8 mouse cellular contexts compared by ENCODE assay signal in the genomic region with DNA sequence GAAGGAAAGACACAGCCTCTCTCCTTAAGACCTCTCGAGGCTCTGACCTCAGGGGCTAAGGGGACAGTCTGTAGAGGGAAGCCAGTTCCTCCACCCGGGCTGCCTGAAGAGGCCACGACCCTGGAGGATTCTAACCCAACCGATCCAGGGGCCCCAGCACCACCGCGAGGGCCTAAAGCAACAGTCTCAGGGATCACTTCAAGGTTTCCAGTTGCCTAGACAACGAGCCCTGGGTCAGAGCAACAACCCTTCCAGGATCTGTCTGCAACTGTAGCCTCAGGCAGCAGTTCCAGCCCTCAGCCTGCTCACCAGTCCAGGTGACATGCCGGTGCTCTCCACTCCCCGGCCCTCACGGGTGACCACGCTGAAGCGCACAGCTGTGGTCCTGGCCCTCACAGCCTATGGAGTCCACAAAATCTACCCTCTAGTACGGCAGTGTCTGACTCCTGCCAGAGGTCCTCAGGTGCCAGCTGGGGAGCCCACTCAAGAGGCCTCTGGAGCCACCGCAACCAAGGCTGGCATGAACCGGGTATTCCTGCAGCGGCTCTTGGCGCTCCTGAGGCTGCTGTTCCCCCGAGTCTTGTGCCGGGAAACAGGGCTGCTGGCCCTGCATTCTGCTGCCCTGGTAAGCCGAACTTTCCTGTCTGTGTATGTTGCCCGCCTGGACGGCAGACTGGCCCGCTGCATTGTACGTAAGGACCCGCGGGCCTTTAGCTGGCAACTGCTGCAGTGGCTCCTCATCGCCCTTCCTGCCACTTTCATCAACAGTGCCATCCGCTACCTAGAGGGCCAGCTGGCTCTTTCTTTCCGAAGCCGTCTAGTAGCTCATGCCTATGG. TPM values are rescaled to one million over a fixed set of nuclear protein-coding genes. Genes with fewer than 3 reads are reported as not detected.
DNase-seq lines count a peak whose midpoint lies in the region; ATAC-seq and TF ChIP-seq lines count a peak whose summit lies in the region.

No protein-coding gene starts in this region.

- H3K27ac ChIP-seq in ES-Bruce4 (ENCODE audit: insufficient read depth, low read length), result peak overlapping the region; percentile 22; the same call in 1 of the 2 replicates
- peak overlapping the region; percentile 73 for H3K27ac ChIP-seq in heart, embryonic 11.5 days (ENCODE audit: low read depth, low read length)
- H3K27ac ChIP-seq in limb, embryonic 10.5 days, result peak overlapping the region; percentile 86
- peak overlapping the region; percentile 77 for H3K27ac ChIP-seq in midbrain, embryonic 13.5 days

- peaks cover 21% of the 10 kb centered on the region for H3K36me3 ChIP-seq in ES-Bruce4 (ENCODE audit: control insufficient read depth, insufficient read depth, low read length, poor library complexity, severe bottlenecking)
- no peaks in the 10 kb centered on the region for H3K36me3 ChIP-seq in heart, embryonic 11.5 days (ENCODE audit: control insufficient read depth, insufficient read depth, low read length)
- H3K36me3 ChIP-seq in limb, embryonic 10.5 days, result peaks cover 21% of the 10 kb centered on the region
- H3K36me3 ChIP-seq in midbrain, embryonic 13.5 days, result peaks cover 5% of the 10 kb centered on the region; the same call in 1 of the 2 replicates

- WGBS in heart, embryonic 11.5 days (ENCODE audit: insufficient replicate concordance), result 30% methylated on average over 29 of the region's 30 CpGs
- WGBS in limb, embryonic 10.5 days, result 32% methylated on average over 30 of the region's 30 CpGs
- WGBS in midbrain, embryonic 13.5 days, result 36% methylated on average over 30 of the region's 30 CpGs

- peaks cover 4% of the 10 kb centered on the region for H3K4me1 ChIP-seq in ES-Bruce4 (ENCODE audit: control insufficient read depth, insufficient read depth, low read length)
- H3K4me1 ChIP-seq in heart, embryonic 11.5 days (ENCODE audit: control insufficient read depth, insufficient read depth, low read length), result peaks cover 8% of the 10 kb centered on the region; the same call in 1 of the 2 replicates
- H3K4me1 ChIP-seq in limb, embryonic 10.5 days, result peaks cover 32% of the 10 kb centered on the region
- H3K4me1 ChIP-seq in midbrain, embryonic 13.5 days (replicated peaks), result peaks cover 38% of the 10 kb centered on the region

- no peaks in the 10 kb centered on the region for H3K27me3 ChIP-seq in ES-Bruce4 (ENCODE audit: control insufficient read depth, insufficient read depth, low read length, poor library complexity, severe bottlenecking)
- H3K27me3 ChIP-seq in heart, embryonic 11.5 days (ENCODE audit: control insufficient read depth, insufficient read depth, low read length), result no peaks in the 10 kb centered on the region; the same call in 1 of the 2 replicates
- H3K27me3 ChIP-seq in limb, embryonic 10.5 days (ENCODE audit: low read depth, poor library complexity, severe bottlenecking), result peaks cover 69% of the 10 kb centered on the region
- no peaks in the 10 kb centered on the region for H3K27me3 ChIP-seq in midbrain, embryonic 13.5 days

- peak overlapping the region; percentile 73 for H3K4me2 ChIP-seq in heart, embryonic 11.5 days
- H3K4me2 ChIP-seq in midbrain, embryonic 13.5 days (replicated peaks), result peak overlapping the region; percentile 67

- no peak for TF ChIP-seq CTCF in ES-Bruce4 (IDR thresholded peaks at IDR 0.05; ENCODE audit: low read depth, low read length)

- peak overlapping the region; percentile 39 for H3K4me3 ChIP-seq in ES-Bruce4 (ENCODE audit: low read depth, low read length)
- peak overlapping the region; percentile 56 for H3K4me3 ChIP-seq in heart, embryonic 11.5 days (ENCODE audit: low read depth, low read length)
- H3K4me3 ChIP-seq in limb, embryonic 10.5 days, result peak overlapping the region; percentile 60
- peak overlapping the region; percentile 47 for H3K4me3 ChIP-seq in midbrain, embryonic 13.5 days (replicated peaks)

- ATAC-seq in heart, embryonic 11.5 days (replicated peaks; ENCODE audit: insufficient number of reproducible peaks, low FRiP score, low TSS enrichment), result peak; percentile 12; the same call in 1 of the 2 replicates
- ATAC-seq in midbrain, embryonic 13.5 days, result peak; percentile 63

- no peak for TF ChIP-seq EP300 in ES-Bruce4 (IDR thresholded peaks at IDR 0.05; ENCODE audit: insufficient read depth, low read depth, low read length)

- TF ChIP-seq POLR2A in ES-Bruce4 (IDR thresholded peaks at IDR 0.05; ENCODE audit: insufficient read depth, low read length), result no peak

- H3K9me3 ChIP-seq in ES-Bruce4 (replicated peaks; ENCODE audit: control insufficient read depth, insufficient read depth, low read length, poor library complexity, severe bottlenecking), result no peaks in the 10 kb centered on the region
- no peaks in the 10 kb centered on the region for H3K9me3 ChIP-seq in heart, embryonic 11.5 days (replicated peaks; ENCODE audit: control insufficient read depth, low read length)
- H3K9me3 ChIP-seq in limb, embryonic 10.5 days (replicated peaks), result no peaks in the 10 kb centered on the region
- H3K9me3 ChIP-seq in midbrain, embryonic 13.5 days, result no peaks in the 10 kb centered on the region

- DNase-seq in embryo, embryonic 10 days (ENCODE audit: low spot score), result peak; percentile 58
- no peak for DNase-seq in embryo, embryonic 11 days
- DNase-seq in cerebellum, postnatal 25 days, result peak; percentile 37 to 47
- no peak for DNase-seq in limb, embryonic 10.5 days (ENCODE audit: low spot score)
- peak; percentile 21 for DNase-seq in thymus, postnatal 0 days (ENCODE audit: low spot score)

- H3K9ac ChIP-seq in ES-Bruce4 (ENCODE audit: low read depth, poor library complexity, severe bottlenecking), result peak overlapping the region; percentile 26
- H3K9ac ChIP-seq in heart, embryonic 11.5 days (ENCODE audit: low read depth, low read length), result peak overlapping the region; percentile 61; the same call in 1 of the 2 replicates
- peak overlapping the region; percentile 67 for H3K9ac ChIP-seq in midbrain, embryonic 13.5 days (replicated peaks)

RNA-seq across cellular contexts. Expression of gene Abcd1, which starts 0.5 kb away (rescaled TPM):
- polyA plus RNA-seq in ES-Bruce4 (2011; ENCODE audit: insufficient read depth, insufficient read length, low read depth, missing spikeins), result 8.0 and 10.3 TPM in 2 replicates
- polyA plus RNA-seq in heart, embryonic 11.5 days (2014; fragmentation: Nextera tagmentation; extraction: Ambion mirVana), result 8.1 and 9.2 TPM in 2 replicates
- polyA plus RNA-seq in limb, embryonic 10.5 days (2016; fragmentation: Nextera tagmentation; extraction: Ambion mirVana), result 9.2 and 12.7 TPM in 2 replicates
- polyA plus RNA-seq in midbrain, embryonic 13.5 days (2015; fragmentation: Nextera tagmentation; extraction: Ambion mirVana), result 9.6 and 11.8 TPM in 2 replicates
- polyA plus RNA-seq in thymus, postnatal 0 days (2015; fragmentation: Nextera tagmentation; extraction: Ambion mirVana), result 29.4 and 34.3 TPM in 2 replicates

RNA-seq across cellular contexts. Expression of gene Bcap31, which starts 1.0 kb away (rescaled TPM):
- polyA plus RNA-seq in ES-Bruce4 (2011; ENCODE audit: insufficient read depth, insufficient read length, low read depth, missing spikeins), result 120 and 123 TPM in 2 replicates
- polyA plus RNA-seq in heart, embryonic 11.5 days (2014; fragmentation: Nextera tagmentation; extraction: Ambion mirVana), result 171 and 188 TPM in 2 replicates
- polyA plus RNA-seq in limb, embryonic 10.5 days (2016; fragmentation: Nextera tagmentation; extraction: Ambion mirVana), result 159 and 174 TPM in 2 replicates
- 116 and 118 TPM in 2 replicates for polyA plus RNA-seq in midbrain, embryonic 13.5 days (2015; fragmentation: Nextera tagmentation; extraction: Ambion mirVana)
- 292 and 314 TPM in 2 replicates for polyA plus RNA-seq in thymus, postnatal 0 days (2015; fragmentation: Nextera tagmentation; extraction: Ambion mirVana)

RNA-seq across cellular contexts. Expression of gene Plxnb3, which starts 40.0 kb away (rescaled TPM):
- polyA plus RNA-seq in ES-Bruce4 (2011; ENCODE audit: insufficient read depth, insufficient read length, low read depth, missing spikeins), result not detected in 2 replicates
- polyA plus RNA-seq in heart, embryonic 11.5 days (2014; fragmentation: Nextera tagmentation; extraction: Ambion mirVana), result 0.16 and 0.27 TPM in 2 replicates
- 0.04 TPM in 1 of 2 replicates, not detected in the other for polyA plus RNA-seq in limb, embryonic 10.5 days (2016; fragmentation: Nextera tagmentation; extraction: Ambion mirVana)
- 0.07 and 0.08 TPM in 2 replicates for polyA plus RNA-seq in midbrain, embryonic 13.5 days (2015; fragmentation: Nextera tagmentation; extraction: Ambion mirVana)
- polyA plus RNA-seq in thymus, postnatal 0 days (2015; fragmentation: Nextera tagmentation; extraction: Ambion mirVana), result 0.09 and 0.10 TPM in 2 replicates

RNA-seq across cellular contexts. Expression of gene Slc6a8, which starts 44.0 kb away (rescaled TPM):
- polyA plus RNA-seq in ES-Bruce4 (2011; ENCODE audit: insufficient read depth, insufficient read length, low read depth, missing spikeins), result 74.8 and 76.8 TPM in 2 replicates
- polyA plus RNA-seq in heart, embryonic 11.5 days (2014; fragmentation: Nextera tagmentation; extraction: Ambion mirVana), result 6.9 and 8.2 TPM in 2 replicates
- 4.4 and 6.1 TPM in 2 replicates for polyA plus RNA-seq in limb, embryonic 10.5 days (2016; fragmentation: Nextera tagmentation; extraction: Ambion mirVana)
- 6.3 and 6.4 TPM in 2 replicates for polyA plus RNA-seq in midbrain, embryonic 13.5 days (2015; fragmentation: Nextera tagmentation; extraction: Ambion mirVana)
- 5.1 TPM in 2 replicates for polyA plus RNA-seq in thymus, postnatal 0 days (2015; fragmentation: Nextera tagmentation; extraction: Ambion mirVana)

RNA-seq across cellular contexts. Expression of gene Pnck, which starts 57.0 kb away (rescaled TPM):
- polyA plus RNA-seq in ES-Bruce4 (2011; ENCODE audit: insufficient read depth, insufficient read length, low read depth, missing spikeins), result 3.9 and 5.1 TPM in 2 replicates
- polyA plus RNA-seq in heart, embryonic 11.5 days (2014; fragmentation: Nextera tagmentation; extraction: Ambion mirVana), result 11.1 and 12.2 TPM in 2 replicates
- polyA plus RNA-seq in limb, embryonic 10.5 days (2016; fragmentation: Nextera tagmentation; extraction: Ambion mirVana), result 3.7 and 7.7 TPM in 2 replicates
- polyA plus RNA-seq in midbrain, embryonic 13.5 days (2015; fragmentation: Nextera tagmentation; extraction: Ambion mirVana), result 91.5 and 99.5 TPM in 2 replicates
- polyA plus RNA-seq in thymus, postnatal 0 days (2015; fragmentation: Nextera tagmentation; extraction: Ambion mirVana), result 5.4 and 6.4 TPM in 2 replicates

Comparison
In these comparisons a context has a peak if more than half of its experiments do, and no peak if none do; other contexts are left out.
1. DNase-seq: peak in embryo, embryonic 10 days (single experiment), cerebellum, postnatal 25 days (2 of 2) and thymus, postnatal 0 days (single experiment); none in embryo, embryonic 11 days (single experiment) and limb, embryonic 10.5 days (single experiment).
2. H3K27ac ChIP-seq: peak in every context shown above with its lines; median percentile 86 in limb, embryonic 10.5 days; 77 in midbrain, embryonic 13.5 days; 73 in heart, embryonic 11.5 days; 22 in ES-Bruce4.
3. Peak in every context shown above with its lines, with median percentiles within 50 percentile points of each other: H3K4me3 ChIP-seq and H3K9ac ChIP-seq.